Mouse (Mus musculus) heart, adult 2 months (tissue): ENCODE data around the gene Pard3.

Source experiments
- CTCF ChIP-seq: fragments of 200-600 bp; IDR thresholded peaks from 2 replicates; pipeline ENCODE4 v1.8.1; 2022; ENCODE audit warnings: antibody characterized with exemption, mild to moderate bottlenecking, moderate library complexity
- POLR2A ChIP-seq: fragments of 200-500 bp; IDR thresholded peaks from 2 replicates; pipeline ENCODE4 v1.6.1; 2011; ENCODE audit warnings: mild to moderate bottlenecking, low read depth, low read length, control low read depth; ENCODE audit not compliant: insufficient read depth

- no peak for TF ChIP-seq POLR2A
- no peak for TF ChIP-seq CTCF
Measured at GRCm38 (mm10) chr8:127148821-127149220, 85.1 kb downstream of the Pard3 start.
